Mouse (Mus musculus) macrophage (primary cell): ENCODE data around the gene Smc6. TPM values are rescaled to one million over a fixed set of nuclear protein-coding genes. Genes with fewer than 3 reads are reported as not detected.

Source experiments
- H3K27ac ChIP-seq: fragments of 350-480 bp; formaldehyde crosslinking; 2 replicates; pipeline ENCODE4 v1.9.0; 2021
- H3K36me3 ChIP-seq: fragments of 350-480 bp; formaldehyde crosslinking; 2 replicates; pipeline ENCODE4 v1.9.0; 2021; ENCODE audit errors: inconsistent target
- H3K4me3 ChIP-seq: fragments of 350-480 bp; formaldehyde crosslinking; 2 replicates; pipeline ENCODE4 v1.9.0; 2021; ENCODE audit errors: inconsistent target
- H3K79me2 ChIP-seq: fragments of 350-480 bp; formaldehyde crosslinking; 2 replicates; pipeline ENCODE4 v1.9.0; 2021; ENCODE audit errors: inconsistent target
- WGBS: methylation state at CpG from one replicate; pipeline ENCODE4 v1.1.7; 2026; ENCODE audit warnings: inconsistent platforms; ENCODE audit not compliant: missing documents; 5-methylcytosine and 5-hydroxymethylcytosine counted together
- polyA plus RNA-seq: library from polyadenylated mRNA; stranded (reverse); fragments of 250-400 nt; gene quantifications from 3 replicates; pipeline ENCODE4 v1.2.4, GENCODE M21; 2018; ENCODE audit warnings: inconsistent platforms
- total RNA-seq, 78 experiments: library from RNA; depleted of rRNA; stranded (reverse); fragments of 250-400 nt; gene quantifications; 1 replicate in 9 of 78; 2 replicates in 24 of 78; 3 replicates in 43 of 78; 4 replicates in 2 of 78; pipeline ENCODE4 v1.2.4; 2018; ENCODE audit warnings: inconsistent platforms in 56 of 78

Smc6 gene
- total RNA-seq (2018; cell fraction: chromatin; rRNA removed), result 100 to 1,000 TPM in 1 of 26 experiments, 10 to 100 TPM in 25; 31.9 to 116 (median 70.4) TPM
- total RNA-seq (2018; cell fraction: cytosol; rRNA removed), result 10 to 100 TPM; 20.5 to 31.8 (median 25.2) TPM
- total RNA-seq (2018; cell fraction: nucleus; rRNA removed), result 10 to 100 TPM; 23.0 to 83.5 (median 44.2) TPM
- polyA plus RNA-seq, result 20.6 to 33.2 TPM (median 26.8 TPM) in 3 replicates

DNA sequence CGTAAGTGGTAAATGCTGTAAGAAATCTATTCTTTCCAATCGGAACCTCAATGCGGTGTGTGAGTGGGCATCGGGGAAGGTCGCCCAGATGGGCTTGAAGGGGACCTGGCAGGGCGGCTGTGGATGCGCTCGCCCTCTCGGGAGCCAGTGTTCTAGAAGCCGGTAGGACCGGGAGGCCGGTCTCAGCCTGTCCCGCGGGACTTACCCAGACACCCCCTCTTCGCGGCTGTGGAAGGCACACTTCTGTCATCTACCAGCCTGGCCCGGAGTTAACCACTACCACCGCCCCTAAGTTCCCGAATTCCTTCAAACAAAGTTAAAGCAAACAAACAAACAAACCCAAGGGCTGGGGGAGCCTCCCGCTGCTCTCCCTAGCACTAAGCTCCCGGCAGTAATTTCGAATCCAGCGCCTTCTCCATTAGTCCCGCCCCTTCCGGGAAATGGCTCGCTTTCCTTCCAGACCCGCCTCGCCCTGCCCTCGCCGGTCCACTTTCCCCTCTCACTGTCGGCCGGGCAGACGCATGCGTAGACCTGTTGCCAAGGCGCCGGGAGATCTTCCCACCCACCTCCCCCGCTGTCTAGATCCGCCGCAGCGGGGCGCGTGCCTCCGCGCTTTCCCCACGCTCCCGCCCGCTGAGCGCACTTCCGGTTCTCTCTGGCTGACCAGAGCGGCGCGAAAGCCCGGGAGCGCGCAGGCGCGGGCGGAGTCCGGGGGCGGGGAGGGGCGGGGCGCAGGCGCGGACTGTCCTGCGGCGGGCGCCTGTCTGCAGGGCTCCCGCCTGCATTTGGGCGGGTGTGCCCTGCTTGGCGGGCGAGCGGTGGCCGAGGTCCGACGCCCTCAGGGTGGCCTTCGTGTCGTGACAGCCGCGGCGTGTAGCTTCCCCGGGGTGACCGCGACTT, at the start of gene Smc6, which contains the start of gene Gen1:
TSS of gene Smc6 (plus strand) at position 505 of the 900 bp plus-strand sequence.
TSS of gene Gen1 (minus strand) at position 420 of the 900 bp plus-strand sequence.
- under 1% methylated on average over 81 of the region's 83 CpGs for WGBS
- H3K4me3 ChIP-seq, result peak within 1 kb of the TSS; percentile 93
- peak within 1 kb of the TSS; percentile 68 for H3K27ac ChIP-seq
- no peaks in the 10 kb centered on the region for H3K36me3 ChIP-seq
- peaks cover 80% of the 10 kb centered on the region for H3K79me2 ChIP-seq

DNA sequence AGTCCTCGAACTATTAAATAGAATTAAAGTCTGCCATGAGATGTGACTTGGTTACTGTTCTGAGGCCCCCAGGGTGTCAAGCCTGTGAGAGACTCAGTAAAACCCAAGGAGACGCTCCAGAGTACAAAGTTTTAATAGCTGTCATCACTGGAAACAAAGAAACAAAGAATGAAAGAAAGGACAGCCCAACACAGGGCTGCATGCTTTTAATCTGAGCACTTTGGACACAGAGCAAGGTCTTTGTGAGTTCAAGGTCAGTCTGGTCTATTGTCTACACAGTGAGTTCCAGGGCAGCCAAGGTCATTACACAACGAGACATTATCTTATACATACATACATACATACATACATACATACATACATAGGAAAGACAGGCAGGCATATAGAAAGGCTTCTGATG, 49.2 kb upstream of the Smc6 start:
- no peaks in the 10 kb centered on the region for H3K79me2 ChIP-seq
- H3K27ac ChIP-seq, result no peak overlapping the region
- no peaks in the 10 kb centered on the region for H3K36me3 ChIP-seq
- 97% methylated on average over 3 of the region's 3 CpGs for WGBS
- H3K4me3 ChIP-seq, result no peak overlapping the region

DNA sequence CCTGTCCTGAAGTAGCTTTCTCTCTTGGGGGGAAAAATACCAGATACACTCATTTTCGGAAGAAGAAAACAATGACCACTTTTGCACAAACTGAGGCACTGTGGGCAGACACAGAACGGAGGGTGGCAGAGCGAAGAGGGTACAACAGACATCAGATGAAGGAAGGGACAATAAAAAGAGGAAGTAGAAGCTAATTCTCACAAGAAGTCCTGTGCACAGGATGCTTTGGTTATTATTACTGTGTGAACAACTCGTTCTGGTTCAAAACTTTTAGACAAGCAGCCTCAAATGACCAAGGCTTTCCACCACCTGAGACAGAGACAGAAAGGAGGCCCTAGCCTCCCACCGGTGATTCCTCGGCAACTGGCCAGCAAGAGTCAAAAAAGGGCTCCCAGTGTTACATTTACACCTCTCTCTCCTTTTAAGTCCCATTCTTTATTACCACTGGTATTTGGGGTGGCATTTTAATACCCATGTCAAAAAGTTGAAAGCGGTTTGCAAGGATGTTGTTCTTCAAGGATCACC, 47.9 kb upstream of the Smc6 start:
- Histone ChIP-seq H3K27ac (no peak overlapping the region), H3K79me2 (no peaks in the 10 kb centered on the region), H3K36me3 (no peaks in the 10 kb centered on the region), H3K4me3 (no peak overlapping the region)
- WGBS, result 18% methylated on average over 7 of the region's 7 CpGs

DNA sequence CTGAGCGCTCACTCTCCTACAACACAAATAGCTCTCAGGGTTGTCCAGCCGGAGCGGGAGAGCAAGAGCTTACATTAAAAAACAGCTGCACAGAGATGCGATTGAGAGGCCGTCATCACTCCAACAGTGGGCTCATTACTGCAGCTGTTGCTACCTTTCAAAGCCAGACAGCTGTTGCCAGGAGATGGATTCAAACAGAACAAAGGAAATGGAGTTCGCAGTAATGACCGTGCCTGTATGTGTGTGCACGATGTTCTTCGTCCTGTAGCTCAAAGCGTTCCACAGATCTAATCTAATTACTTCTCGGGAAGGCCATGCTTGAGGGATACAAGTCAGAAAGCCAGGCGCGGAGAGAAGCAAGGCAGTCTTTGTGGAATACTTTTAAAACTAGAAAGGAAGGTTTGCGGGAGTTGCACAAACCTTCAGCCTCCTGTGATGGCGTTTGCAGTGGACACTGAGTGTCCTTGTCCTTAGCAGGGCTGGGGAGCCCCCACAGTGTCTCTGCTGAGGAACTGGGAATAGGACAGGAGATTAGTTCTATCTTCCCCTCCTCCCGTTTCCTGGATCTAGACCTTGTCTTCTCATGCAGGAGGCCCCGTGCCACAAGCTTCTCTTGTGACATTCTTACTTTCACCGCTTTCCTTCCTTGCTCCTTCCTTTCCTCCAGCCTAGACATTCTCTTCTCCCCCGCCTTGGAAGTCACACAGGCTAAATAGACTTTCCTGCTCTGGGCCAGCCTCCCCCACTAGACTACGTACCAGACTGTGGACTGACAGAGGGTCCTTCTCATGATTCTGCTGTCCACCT, 44.0 kb upstream of the Smc6 start:
- H3K79me2 ChIP-seq, result no peaks in the 10 kb centered on the region
- H3K4me3 ChIP-seq, result no peak overlapping the region
- no peak overlapping the region for H3K27ac ChIP-seq
- no peaks in the 10 kb centered on the region for H3K36me3 ChIP-seq
- WGBS, result 87% methylated on average over 19 of the region's 20 CpGs

DNA sequence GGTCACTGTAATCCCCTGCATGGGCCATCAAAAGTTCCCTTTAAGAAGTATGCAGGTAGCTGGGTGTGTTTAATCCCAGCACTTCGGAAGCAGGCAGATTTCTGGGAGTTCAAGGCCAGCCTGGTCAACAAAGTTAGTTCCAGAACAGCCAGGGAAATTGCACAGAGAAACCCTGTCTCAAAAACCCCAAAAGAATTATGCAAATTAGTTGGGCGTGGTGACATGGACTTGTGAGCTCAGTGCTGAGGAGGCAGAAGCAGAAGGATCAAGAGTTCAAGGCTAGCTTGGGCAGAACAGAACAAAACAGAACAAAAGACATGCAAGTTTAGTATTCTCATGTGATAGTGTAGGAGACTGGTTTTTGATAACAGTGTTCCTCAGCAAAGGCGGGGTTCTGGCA, 43.1 kb upstream of the Smc6 start:
- Histone ChIP-seq H3K27ac (no peak overlapping the region), H3K36me3 (no peaks in the 10 kb centered on the region), H3K79me2 (no peaks in the 10 kb centered on the region), H3K4me3 (no peak overlapping the region)
- WGBS, result 89% methylated on average over 3 of the region's 3 CpGs

DNA sequence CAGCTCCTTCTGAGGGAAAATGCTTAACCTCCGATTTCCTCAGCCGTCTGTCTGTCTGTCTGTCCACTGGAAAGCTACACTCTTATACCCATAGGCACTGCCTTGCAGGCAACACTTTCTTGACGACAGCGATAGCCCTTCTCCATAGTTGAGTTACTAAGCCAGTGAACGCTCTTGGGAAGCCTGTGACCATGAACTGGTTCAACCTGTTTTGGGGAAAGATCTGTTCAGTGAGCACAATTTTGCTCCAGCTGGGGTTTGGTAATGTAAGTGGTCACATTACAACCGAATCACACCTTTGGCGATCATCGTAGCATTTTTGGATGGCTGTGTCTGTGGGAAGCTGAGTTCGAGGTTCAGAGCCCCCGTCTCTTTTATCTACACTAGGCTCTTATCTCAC, 42.6 kb upstream of the Smc6 start:
- no peak overlapping the region for H3K4me3 ChIP-seq
- H3K79me2 ChIP-seq, result no peaks in the 10 kb centered on the region
- H3K27ac ChIP-seq, result no peak overlapping the region
- WGBS, result 97% methylated on average over 10 of the region's 10 CpGs
- no peaks in the 10 kb centered on the region for H3K36me3 ChIP-seq

DNA sequence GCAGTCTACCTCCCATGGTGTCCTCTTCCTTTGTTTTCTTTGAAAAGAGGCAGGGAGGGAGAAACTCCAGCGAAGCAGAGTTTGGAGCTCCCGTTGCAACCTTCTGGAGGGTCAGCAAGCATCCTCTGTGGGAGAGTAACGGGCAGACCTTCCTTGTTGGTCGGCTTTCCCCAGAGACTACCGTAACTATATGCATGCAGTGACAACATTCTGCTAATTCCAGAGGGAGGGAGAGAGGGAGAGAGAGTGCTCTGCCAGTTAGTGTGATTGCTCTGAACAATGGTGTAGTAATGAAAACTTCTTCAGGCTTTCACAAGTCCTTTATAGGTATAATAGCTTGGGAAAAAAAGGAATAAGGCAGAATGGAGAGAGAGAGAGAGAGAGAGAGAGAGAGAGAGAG, 41.0 kb upstream of the Smc6 start:
- H3K27ac ChIP-seq, result no peak overlapping the region
- no peak overlapping the region for H3K4me3 ChIP-seq
- WGBS, result 62% methylated on average over 5 of the region's 5 CpGs
- H3K36me3 ChIP-seq, result no peaks in the 10 kb centered on the region
- no peaks in the 10 kb centered on the region for H3K79me2 ChIP-seq

DNA sequence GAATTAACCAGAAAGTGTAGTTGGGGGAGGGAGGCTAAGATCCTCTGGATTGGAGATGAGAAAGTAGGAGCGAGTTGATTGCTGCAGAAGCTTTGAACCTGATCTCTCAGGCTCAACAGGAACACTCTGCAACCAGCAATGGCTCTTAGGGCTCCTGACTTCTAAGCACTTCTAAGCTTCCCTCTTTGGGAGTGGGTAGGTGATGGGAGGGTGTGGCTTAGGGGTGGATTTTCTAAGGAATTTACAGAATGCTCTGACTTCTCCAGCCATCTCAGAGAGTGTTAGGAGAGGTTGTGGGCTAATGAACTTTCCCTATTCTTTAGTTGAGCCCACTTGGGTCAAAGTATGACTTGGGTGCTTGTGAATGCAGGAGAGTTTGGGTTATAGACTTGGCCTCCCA, 39.6 kb upstream of the Smc6 start:
- Histone ChIP-seq H3K36me3 (no peaks in the 10 kb centered on the region), H3K27ac (no peak overlapping the region), H3K4me3 (no peak overlapping the region), H3K79me2 (no peaks in the 10 kb centered on the region)
- WGBS, result 92% methylated on average over 1 of the region's 1 CpGs

DNA sequence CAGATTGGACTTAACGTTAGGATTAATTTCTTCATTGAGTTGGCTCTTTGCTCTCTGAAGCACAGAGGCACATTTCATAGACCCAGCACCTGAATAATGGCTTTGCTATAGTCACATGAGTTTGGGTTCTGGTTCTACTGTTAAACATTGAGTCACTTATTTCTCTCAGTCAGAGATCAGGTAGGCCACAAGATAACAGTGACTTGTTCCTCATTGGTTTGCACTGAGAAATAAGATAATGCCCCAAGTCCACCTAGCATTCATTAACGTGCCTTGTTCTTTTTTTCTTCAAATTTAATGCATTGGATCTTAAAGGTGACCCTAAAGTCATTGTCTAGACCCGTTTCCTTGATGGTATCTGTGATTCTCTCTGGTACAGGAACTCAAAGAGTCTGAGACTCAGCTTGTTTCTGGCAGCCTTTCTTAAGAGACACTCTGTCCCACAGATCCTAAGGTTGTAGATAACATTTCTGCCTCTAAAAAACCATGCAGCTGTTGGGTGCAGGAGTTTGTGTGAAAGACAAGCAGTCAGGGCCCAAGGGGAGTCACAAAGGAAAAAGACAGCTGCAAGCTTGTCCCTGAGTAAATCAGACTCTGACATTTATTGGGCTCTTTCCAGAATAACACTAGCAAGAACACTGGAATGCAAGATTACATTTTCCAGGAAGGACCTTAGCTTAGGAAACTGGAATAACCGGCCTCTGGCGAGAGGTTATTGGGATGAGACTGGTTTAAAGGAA, 39.0 kb upstream of the Smc6 start:
- no peaks in the 10 kb centered on the region for H3K79me2 ChIP-seq
- WGBS, result 86% methylated on average over 5 of the region's 5 CpGs
- H3K36me3 ChIP-seq, result no peaks in the 10 kb centered on the region
- no peak overlapping the region for H3K27ac ChIP-seq
- H3K4me3 ChIP-seq, result no peak overlapping the region

DNA sequence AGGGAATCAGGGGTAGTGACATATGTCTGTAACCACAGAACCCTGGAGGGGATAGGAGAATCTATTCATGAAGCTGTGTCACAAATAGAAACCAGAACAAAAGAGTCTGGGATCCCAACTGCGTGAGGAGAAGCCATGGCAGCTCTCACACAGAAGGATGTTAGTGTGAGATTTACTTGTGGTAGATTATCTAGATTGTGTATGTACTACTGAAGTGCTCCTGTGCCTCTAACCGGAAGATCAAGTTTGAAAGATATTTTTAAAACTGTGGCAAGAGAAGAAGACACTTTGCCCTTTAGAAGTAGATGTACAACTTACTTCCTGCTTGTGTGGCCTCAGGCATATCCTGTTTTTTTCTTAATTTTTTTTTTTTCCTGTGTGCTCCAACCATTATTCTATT, 35.4 kb upstream of the Smc6 start:
- H3K36me3 ChIP-seq, result no peaks in the 10 kb centered on the region
- 41% methylated on average over 2 of the region's 2 CpGs for WGBS
- no peaks in the 10 kb centered on the region for H3K79me2 ChIP-seq
- H3K4me3 ChIP-seq, result no peak overlapping the region
- H3K27ac ChIP-seq, result no peak overlapping the region

DNA sequence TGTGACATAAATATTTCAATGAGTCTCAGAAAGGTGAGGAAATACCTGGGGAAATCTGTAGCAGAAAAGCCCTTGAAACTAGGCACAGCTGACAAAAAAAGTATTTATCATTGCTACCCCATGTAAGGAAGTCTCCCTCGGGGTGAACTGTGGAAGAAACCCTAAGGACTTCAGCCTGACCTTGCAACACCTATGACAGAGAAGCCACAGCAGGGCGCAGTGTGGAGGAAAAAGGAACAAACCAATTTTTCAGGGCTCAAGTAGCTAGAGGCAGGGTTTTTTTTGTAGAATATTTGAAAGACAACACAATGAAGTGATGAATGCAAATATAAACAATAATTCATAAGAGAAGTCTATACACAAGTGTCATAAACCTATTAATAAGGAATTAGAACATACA, 29.7 kb upstream of the Smc6 start:
- Histone ChIP-seq H3K27ac (no peak overlapping the region), H3K4me3 (no peak overlapping the region), H3K36me3 (no peaks in the 10 kb centered on the region), H3K79me2 (no peaks in the 10 kb centered on the region)
- 13% methylated on average over 2 of the region's 2 CpGs for WGBS

DNA sequence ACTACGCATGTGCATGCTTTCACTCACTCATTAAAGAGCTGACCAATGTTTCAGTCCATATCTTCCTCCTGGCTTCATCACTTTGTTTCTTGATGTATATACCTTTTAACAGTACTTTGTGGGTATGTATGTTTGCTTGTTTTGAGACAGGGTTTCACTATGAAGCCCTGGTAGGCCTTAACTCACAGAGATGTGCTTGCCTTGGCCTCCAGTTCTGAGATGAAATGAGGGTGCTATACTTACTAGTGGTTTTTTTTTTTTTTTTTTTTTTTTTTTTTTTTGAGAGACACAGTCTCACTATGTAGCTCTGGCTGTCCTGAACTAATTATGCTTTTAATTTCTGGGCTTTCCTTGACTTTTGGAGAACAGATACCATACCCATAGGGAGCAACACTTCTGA, 18.2 kb upstream of the Smc6 start:
- Histone ChIP-seq H3K36me3 (no peaks in the 10 kb centered on the region), H3K4me3 (no peak overlapping the region), H3K27ac (no peak overlapping the region), H3K79me2 (no peaks in the 10 kb centered on the region)
- WGBS, result 86% methylated on average over 1 of the region's 1 CpGs

DNA sequence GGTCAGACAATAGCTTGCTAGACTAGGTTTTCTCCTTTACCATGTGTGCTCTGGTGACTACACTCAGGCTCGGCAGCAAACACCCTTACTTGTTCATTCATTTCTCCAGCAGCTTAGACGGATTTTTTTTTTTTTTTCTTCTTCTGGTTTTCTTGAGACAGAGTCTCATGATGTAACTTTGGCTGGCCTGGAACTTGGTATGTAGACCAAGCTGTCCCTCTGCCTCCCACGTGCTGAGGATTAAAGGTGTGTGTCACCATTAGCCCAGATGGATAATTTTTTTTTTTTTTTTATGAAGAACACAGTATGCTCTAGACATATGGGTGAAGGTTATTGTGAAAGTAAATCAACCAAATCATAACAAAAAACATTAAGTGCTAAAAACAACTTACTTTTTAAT, 15.4 kb upstream of the Smc6 start:
- Histone ChIP-seq H3K4me3 (no peak overlapping the region), H3K79me2 (no peaks in the 10 kb centered on the region), H3K27ac (no peak overlapping the region), H3K36me3 (no peaks in the 10 kb centered on the region)
- WGBS, result 94% methylated on average over 2 of the region's 3 CpGs

DNA sequence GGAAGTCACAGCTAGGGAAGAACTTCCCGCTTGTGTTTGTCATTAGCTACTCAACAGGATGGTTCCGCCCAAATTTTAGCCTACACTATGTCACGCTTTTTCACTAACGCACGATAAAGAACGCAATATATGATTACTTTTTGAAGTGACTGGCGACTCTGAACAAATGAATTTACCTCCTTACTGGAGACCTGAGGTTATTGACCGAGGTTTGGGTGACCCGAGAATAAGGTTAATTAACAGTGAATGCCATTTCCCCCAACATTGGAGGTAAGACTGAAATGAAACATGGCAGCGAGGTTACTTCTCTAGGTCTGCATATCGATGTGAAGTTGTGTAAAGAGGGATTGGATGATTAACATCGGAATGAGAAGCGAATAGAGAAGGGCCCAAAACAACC, 791 bp upstream of the Smc6 start:
- H3K4me3 ChIP-seq, result peak overlapping the region; percentile 93
- WGBS, result under 1% methylated on average over 13 of the region's 13 CpGs

More for the DNA sequence above, 791 bp upstream of the Smc6 start:
- peaks cover 80% of the 10 kb centered on the region for H3K79me2 ChIP-seq
- peak overlapping the region; percentile 68 for H3K27ac ChIP-seq
- H3K36me3 ChIP-seq, result no peaks in the 10 kb centered on the region
